Mouse (Mus musculus): ENCODE data around the gene Cdc42ep2.
A peak's percentile ranks its signal among the peaks of the same experiment; 100 is the strongest.

Gene Cdc42ep2

DNA sequence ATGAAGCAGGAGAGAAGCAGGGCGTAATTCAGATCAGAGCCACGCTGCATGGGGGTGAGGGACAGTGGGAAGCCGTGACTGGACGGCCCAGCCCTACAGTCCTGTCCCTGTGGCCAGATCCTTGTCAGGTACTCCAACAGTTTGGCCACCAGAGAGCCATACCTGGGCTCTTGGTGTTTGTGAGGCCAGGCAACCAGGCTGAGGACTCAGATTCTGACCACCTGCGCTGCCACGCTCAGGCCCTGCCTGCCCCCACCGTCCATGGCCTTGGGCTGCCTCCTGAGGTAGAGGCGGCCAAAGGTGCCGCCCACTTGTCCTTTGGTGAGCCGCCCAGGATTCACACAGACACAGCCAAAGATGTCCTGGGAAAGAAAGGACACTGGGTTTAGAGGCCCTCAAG lies 16.0 kb upstream of the Cdc42ep2 start:
- DNase-seq (ENCODE audit: low spot score), result no peak

DNA sequence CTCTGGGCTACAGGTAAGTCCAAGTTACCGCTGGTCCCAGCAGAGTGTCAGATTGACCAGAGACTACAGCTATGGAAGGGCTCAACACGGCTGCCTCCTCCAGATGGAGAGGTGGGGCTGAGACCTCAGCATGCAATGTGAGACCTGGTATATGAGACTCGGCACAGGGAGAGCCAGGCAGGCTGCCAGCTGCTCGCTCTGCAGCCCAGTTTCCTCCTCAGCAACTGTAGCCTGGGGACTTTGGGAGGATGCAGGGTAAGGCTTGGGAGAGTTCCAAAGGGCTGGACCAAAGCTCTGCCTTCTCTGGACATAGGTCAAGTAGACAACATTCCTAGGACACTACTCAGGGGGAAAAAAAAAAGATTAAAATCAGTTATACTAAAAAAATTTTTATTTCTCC lies 15.6 kb upstream of the Cdc42ep2 start:
- DNase-seq (ENCODE audit: low spot score), result peak; percentile 57

DNA sequence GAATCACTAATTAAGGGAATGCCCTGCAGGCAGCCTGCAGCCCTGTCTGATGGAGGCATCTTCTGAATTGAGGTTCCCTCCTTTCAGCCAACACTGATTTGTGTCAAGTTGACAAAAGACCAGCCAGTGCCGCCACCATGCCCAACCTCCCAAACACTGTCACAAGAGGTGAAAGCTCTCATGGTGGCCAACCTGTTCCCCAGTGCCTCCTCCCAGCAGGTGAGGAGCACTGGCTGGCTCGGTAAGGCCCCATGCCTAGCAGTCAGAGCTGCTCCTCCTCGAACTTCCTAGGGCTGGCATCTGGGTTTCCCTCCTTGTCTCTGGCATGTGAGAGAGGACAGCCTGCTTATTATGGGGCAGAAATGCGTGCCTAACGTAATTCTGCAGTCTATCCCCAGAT lies 15.1 kb upstream of the Cdc42ep2 start:
- no peak for DNase-seq (ENCODE audit: low spot score)

DNA sequence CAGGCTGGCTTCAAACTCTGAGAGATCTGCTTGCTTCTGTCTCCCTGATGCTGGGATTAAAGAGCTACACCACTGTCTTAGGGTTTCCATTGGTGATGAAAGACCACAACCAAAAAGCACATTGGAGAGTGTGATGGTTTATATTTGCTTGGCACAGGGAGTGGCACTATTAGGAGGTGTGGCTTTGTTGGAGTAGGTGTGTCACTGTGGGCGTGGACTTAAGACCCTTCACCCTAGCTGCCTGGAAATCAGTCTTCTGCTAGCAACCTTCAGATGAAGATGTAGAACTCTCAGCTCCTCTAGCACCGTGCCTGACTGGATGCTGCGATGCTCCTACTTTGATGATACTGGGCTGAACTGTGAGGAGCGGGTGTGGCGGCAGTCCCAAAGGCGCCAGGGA lies 13.9 kb upstream of the Cdc42ep2 start:
- DNase-seq (ENCODE audit: low spot score), result no peak

DNA sequence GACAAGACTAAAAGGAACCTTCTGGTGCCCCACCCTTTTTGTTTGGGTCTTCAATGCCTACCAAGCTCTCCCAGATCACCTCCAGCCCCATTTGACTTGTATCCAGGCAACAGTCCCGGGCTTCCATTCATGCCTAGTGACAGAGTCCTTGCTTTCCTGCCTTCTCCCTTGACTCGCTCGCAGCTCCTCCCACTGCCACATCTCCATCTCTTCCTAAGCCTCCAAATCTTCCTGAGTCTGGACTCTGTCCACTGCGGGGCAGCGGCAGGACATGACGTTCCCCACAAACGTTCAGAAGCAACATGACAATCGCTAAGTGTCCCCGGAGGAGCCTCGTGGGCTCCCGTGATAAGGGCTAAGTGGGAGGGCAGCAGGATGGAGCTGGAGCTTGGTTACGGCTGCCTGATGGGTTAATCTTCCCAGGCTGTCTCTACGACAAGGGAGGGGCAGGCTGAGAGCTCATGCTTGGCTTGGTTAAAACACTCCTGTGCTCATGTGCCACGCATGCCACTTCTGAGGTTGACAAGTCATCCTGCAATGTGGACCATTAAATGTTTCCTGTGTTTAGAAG lies 13.3 kb upstream of the Cdc42ep2 start:
- no peak for DNase-seq (ENCODE audit: low spot score)

DNA sequence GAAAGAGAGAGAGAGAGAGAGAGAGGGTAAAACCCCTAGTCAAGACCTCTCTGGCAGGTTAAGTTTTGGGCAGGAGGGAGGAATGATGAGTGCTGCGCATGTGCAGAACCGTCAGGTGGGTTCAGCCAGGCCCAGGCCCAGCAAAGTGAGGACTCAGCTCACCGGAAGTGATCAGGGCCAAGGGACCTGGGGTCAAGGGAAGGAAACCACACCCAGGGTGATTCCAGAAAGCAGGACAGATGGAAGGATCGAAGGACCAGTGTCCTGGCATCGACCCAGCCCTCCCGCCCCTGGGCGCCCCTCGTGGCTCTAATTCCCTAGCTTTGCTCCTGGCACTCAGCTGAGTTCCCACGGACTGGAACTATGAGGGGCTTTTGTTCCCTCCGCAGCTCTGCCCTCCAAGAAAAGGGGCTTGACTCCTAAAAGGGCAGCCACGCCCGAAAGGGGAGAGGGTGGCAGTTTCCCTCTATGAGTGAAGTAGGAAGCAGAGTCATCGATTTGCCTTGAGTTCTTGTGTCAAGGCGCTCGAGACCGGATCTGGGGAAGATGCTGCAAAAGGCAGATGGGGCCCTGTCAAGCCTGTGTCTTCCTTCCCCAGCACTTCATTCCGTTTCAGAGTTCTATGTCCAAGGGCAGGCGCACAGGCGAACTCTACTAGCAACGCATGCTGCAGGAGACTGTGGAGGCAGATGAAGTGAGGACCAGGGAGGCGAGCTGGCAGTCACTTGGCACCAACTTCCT lies 12.6 kb upstream of the Cdc42ep2 start:
- DNase-seq (ENCODE audit: low spot score), result no peak

DNA sequence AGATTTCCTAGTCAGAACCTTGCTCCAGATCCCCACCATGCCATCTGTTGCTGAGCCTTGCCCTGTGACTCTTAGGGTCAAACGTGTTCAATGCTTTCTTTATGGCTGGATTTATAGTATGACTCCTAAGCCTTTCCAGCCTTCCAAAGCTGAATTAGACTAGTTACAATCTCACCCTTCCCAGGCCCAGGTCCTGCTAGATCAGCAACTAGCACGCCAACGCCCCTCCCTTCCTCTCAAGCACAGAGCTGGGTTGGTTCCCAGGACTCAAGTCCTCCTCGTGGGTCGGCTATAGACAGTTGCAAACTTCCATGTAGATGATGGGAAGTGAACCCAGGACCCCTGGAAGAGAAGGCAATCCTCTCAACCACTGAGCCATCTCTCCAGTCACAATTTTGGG lies 11.1 kb upstream of the Cdc42ep2 start:
- DNase-seq (ENCODE audit: low spot score), result no peak

DNA sequence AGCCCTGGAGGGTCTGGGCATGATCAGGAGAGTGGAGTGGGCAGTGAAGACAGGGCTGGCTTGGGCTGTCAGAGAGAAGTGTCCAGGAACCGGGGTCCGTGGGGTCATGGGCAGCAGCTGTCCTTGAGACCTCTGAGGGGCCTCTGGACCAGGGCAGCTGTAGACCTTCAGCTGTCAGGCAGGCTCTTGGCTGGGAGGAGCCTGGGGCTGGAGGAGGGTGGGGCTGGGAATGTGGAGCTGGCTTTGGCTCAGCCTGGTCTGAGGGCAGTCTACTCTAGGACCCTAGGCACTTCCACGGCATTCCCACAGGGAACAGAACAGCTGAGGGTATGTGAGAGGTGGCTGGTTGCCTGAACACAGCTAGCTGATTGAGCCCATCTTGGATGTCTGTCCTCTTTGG lies 10.7 kb upstream of the Cdc42ep2 start:
- DNase-seq (ENCODE audit: low spot score), result no peak

DNA sequence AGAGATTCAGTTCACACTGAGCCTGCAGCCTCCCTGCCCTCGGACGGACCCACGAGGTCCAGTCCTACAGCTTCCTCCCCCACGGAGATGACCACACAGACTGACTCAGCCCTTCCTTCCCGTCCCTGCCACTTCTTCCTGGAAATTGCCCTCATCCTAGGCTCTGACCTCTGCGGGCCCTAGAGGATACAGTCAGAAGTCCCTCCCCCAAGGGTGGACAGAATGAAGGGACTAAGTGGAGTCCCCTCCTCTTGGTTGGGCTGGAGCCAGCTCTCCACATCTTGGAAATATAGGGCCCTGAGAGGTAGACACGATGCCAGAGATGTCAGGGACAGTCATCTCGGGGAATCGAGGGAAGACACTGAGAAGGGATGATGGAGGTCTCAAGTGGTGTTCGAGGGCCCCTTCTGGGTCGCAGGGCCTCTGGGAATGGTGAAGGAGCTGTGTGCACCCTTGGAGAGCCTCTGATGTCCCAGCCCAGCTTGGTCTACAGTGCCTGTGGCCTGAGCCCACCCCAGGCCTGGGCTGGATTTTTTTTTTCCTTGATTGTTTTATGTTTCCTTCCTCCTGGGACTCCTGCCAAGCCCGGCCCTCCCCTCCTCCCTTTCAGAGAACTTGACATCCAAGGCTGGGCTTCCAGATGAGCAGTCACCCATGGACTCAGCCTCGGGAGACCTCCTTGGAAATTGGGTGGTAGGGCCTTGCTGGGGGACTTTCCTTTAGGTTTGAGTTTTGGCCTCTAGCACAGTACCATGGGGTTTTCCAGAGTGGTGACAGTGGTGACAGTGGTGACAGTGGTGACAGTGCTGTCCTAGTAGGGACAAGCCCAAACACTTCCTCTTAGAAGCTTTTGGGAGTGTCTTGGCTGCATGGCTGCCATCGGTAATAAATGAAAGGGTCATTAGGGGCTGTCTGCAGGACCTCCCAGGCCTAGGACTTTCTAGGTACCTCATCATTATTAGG lies 5.3 kb upstream of the Cdc42ep2 start:
- peak; percentile 61 for DNase-seq (ENCODE audit: low spot score)

DNA sequence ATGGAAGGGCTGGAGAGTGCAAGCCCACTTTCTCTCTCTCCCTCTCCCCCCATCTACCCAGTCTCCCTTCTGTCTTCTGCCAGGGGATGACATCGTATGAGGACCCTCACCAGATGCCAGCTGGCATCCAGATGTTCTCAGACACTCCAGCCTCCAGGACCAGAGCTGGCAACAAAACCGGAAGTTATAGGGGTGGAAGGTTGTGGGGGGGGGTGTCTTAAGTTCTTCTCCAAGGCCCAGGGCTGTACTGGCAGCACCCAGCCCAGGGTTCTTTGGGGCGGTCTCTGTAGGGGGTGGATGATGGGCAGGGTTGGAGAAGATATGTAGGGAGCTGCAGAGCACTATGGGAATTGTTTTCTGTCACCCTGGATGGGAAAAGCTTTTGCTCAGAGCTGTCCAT lies 3.9 kb upstream of the Cdc42ep2 start:
- DNase-seq (ENCODE audit: low spot score), result no peak

DNA sequence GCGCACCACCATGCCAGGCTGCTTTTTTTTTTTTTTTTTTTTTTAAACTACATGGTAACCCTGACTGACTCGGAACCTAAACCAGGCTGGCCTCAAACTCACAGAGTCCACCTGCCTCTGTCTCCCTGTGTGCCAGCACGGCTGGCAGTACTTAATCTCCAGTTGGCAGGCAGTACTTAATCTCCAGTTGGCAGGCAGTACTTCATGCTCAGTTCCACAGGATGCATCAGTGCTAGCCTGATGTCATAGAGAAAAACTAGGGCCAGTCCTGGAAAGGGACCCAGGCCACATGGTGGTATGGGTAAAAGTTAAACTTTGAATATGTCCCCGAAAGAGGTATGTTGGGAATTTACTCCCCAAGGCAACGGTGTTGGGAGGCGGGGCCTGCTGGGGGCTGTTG lies 3.5 kb upstream of the Cdc42ep2 start:
- no peak for DNase-seq (ENCODE audit: low spot score)

DNA sequence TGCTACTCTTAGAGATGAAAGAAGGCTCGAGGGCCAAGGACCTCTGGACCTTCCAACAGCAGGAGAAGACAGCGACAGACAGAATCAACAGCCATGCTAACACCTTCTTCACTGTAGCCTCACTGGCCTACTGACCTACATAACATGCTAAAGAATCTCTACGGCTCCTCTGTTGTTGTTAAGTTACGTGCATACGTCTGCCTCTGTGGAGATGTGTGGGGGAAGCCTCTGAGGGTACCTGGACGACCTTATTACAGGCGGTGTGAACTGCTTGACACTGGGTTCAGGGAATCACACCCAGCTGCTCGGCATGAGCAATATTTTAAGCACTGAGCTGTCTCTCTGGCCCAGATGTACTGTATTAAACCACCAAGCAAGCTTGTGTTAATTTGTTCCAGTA lies 2.9 kb upstream of the Cdc42ep2 start:
- DNase-seq (ENCODE audit: low spot score), result no peak

DNA sequence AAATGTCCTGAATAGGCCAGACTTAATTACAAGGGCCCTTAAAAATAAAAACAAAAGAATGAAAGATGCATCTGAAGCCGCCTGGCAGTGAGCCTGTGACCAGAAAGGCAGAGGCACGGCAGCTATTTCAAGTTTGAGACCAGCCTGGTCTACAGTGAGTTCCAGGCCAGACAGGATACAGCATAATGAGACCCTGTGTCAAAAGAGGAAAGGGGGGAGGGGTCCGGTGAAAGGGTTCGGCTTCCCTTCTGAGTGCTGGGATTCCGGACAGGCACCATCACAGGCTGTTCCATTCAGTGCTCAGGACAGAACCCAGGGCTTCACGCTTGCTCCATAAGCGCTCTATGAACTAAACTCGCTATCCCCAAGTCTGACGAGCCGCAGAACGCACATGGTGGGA lies 2.4 kb upstream of the Cdc42ep2 start:
- no peak for DNase-seq (ENCODE audit: low spot score)

DNA sequence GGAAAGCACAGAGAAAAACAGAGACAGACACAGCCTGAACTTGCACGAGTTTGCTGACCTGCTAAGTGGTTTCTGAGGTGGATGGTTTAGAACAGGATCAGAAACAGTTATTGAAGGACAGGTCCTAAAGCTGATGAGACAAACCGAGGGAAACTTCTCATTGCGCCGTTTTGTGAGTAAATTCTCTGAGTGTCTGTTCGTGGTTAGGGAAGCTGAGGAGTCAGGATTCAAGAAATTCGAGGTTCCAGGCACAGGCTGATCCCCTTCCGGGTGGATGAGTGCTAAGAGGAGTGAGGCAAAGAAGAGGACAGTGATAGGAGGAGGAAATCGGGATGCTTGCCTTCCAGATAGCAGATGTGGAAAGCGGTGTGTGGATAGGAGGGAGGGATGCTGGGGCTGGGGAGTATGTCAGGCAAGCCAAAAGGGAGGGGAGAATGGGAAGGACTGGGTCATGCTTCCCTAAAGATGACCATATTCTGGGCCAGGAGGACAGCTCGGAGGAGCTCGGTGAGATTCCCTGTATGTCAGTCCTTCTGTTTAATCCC lies 767 bp upstream of the Cdc42ep2 start:
- DNase-seq (ENCODE audit: low spot score), result no peak

DNA sequence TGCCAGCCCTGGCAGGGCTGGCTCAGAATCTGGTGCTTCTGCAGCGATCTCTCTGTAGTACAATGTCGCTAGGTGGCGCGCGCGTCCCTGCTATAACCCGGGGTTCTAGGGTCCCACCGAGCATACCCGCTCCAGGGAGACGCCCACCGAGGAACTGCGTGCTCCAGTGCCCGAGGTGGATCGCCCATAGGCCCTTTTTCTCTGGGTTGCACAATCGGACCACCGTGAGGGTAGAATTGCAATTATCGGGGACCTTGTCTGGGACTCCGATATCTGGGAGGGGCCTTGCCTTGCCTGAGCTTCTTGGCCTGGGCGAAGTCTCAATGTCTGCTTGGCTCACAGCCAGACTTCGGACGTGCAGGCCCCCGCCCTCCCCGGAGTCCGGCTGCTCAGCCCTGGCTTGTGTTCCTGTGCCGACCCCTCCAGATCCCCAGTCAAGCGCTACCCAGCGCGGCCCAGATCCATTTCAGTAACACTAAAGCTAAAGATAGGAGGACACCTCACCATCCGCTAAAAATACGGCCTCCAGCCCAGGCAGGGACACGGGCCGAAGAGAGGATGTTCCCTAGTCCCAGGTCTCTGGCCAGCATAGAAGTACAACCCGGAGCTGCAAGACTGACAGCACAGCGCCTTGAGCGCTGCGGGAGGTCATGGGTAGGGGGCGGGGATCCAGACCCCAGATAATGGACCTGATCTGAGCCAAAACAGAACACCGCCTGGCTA lies 465 bp downstream of the Cdc42ep2 start:
- DNase-seq (ENCODE audit: low spot score), result peak; percentile 88

DNA sequence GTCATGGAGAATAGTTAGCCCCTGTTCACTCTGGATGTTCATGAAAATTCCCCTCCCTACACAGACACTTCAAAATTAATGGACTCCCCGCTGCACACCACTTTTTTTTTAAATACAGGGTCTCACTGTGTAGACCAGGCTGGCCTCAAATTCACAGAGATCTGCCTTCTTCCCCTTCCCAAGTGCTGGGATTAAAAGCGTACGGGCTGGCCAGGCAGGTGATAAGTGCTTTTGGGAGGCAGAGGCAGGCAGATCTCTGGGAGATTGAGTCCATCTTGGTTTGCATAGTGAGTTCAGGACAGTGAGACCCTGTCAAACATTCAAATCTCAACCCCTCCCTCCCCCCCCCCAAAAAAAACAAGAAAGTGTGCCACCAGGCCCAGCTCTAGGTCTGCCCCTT lies 1.7 kb downstream of the Cdc42ep2 start:
- DNase-seq (ENCODE audit: low spot score), result no peak

DNA sequence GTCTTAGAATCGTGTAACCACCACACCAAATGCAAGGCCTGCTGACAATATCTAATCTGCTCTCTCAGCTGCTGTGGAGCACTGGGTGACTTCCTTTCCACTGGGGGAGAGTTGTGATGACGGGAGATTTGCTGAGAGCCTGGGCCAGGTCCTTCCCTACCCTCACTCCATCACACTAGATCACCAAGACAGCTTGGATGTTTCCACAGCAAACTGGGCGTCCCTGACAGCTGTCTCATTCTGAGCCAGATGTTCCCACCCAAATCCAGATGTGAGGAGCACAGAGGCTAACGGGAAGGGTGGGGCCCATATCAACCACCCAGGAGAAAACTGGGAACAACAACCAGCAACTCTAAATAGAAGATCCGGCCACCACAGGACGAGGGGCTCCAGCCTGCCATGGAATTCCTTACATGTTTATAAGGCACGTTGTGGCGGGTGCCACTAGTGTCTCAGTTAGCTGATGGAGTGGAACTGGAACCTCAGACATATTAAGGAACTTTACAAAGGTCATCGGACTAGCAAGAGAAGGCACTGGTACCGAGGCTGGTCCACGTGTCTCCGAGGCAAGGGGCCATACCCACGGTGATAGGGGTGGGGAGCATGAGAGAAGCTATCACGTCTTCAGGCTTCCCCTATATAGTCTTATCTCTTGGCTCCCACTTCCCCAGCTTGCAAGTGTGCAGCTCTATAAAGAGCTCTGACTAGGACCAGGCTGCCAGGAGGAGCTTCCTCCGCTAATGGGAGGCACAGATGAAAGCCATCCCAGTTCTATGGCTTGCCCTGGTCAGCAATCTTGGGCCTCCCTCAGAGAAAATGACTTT lies 2.3 kb downstream of the Cdc42ep2 start:
- no peak for DNase-seq (ENCODE audit: low spot score)

DNA sequence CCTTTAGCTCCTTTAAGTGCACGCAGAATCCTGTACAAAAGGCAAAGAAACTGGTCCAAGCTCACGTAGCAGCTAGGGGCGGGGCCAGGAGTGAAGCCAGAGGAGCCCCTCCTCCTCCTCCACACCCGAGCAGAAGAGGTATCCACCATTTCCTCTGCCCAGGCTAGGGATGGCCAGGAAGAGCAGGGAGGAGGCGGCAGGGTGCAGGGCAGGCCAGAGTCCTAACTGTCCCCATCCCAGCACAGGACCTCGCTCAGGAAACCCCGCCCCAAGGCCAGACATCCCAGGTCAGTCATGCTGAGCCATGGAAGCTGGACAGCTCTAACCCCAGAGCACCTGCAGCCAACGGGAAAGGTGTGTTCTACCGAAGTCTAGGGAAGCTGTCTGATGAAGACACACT lies 2.9 kb downstream of the Cdc42ep2 start:
- DNase-seq (ENCODE audit: low spot score), result no peak

DNA sequence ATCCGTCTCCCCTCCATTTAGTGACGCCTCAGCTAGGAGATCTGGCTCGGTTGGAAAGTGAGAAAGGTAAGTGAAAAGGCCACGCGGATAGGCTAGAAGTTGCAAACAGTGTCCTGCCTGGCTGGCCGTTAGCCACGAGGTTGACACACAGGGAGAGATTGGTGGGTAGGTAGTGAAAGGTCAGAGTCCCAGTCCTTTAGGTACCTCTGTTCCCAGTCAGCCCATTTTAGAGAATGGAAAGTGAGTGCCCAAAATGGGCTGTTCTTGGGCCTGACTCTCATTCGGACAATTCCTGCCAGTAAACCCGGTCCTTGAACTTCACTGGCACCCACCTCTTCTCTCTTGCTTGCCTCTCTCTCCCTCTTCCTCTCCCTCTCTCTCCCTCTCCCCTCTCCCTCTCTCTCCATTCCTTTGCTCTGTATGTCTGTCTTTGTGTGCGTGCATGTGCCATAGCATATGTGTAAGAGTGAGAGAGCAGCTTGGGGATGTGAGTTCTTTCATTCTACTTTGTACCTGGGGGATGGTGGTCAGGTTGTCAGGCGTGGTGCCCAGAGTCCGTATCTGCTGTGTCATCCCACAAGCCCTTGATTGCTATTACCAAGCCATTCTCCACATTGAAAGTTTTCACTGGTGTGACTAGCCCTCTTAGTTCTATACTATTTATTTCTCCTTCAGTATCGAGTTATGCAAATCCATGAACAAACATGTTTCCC lies 11.5 kb downstream of the Cdc42ep2 start, which contains the start of gene Dpf2:
TSS of gene Dpf2 (minus strand) at position 4 of the 713 bp plus-strand sequence.
- no peak for DNase-seq (ENCODE audit: low spot score)

All from ovary, postnatal 14 days (tissue).